Mouse (Mus musculus) stomach, postnatal 0 days (tissue): ENCODE measurements around the gene Iqch. TPM values are rescaled to one million over a fixed set of nuclear protein-coding genes. Genes with fewer than 3 reads are reported as not detected.
A peak's percentile ranks its signal among the peaks of the same experiment; 100 is the strongest.

Experiments
- ATAC-seq: fragments of 200-750 bp; cut with Nextera tagmentation; 2 replicates; pipeline ENCODE4 v1.8.0; 2017; ENCODE audit not compliant: low FRiP score, low TSS enrichment
- DNase-seq: peaks from one replicate; pipeline ENCODE4 v3.0.0-alpha.2; 2016; ENCODE audit warnings: low spot score
- H3K27ac ChIP-seq: fragments of 300-500 bp; sonication (generic); replicated peaks from 2 replicates; pipeline ENCODE4 v1.5.1; 2014; ENCODE audit warnings: mild to moderate bottlenecking, control low read depth
- H3K27me3 ChIP-seq: fragments of 300-500 bp; sonication (generic); 2 replicates; pipeline ENCODE4 v1.6.1; 2014; ENCODE audit warnings: low read length; ENCODE audit not compliant: control insufficient read depth, insufficient read depth
- H3K36me3 ChIP-seq: fragments of 300-500 bp; sonication (generic); 2 replicates; pipeline ENCODE4 v1.6.1; 2014; ENCODE audit warnings: low read length, mixed read lengths; ENCODE audit not compliant: control insufficient read depth, insufficient read depth
- H3K4me1 ChIP-seq: fragments of 300-500 bp; sonication (generic); replicated peaks from 2 replicates; pipeline ENCODE4 v1.6.1; 2014; ENCODE audit warnings: antibody characterized with exemption; ENCODE audit not compliant: control insufficient read depth, insufficient read depth
- H3K4me2 ChIP-seq: fragments of 300-500 bp; sonication (generic); replicated peaks from 2 replicates; pipeline ENCODE4 v1.6.1; 2014; ENCODE audit warnings: low read depth, mild to moderate bottlenecking, control low read depth, moderate library complexity
- H3K4me3 ChIP-seq: fragments of 300-500 bp; sonication (generic); 2 replicates; pipeline ENCODE4 v1.5.1; 2014; ENCODE audit warnings: low read depth, low read length, control low read depth
- H3K9ac ChIP-seq: fragments of 300-500 bp; sonication (generic); 2 replicates; pipeline ENCODE4 v1.6.1; 2014; ENCODE audit warnings: mild to moderate bottlenecking, low read length, control low read depth, mixed read lengths
- H3K9me3 ChIP-seq: fragments of 300-500 bp; sonication (generic); 2 replicates; pipeline ENCODE4 v1.6.1; 2016; ENCODE audit warnings: low read length; ENCODE audit not compliant: control insufficient read depth
- CTCF ChIP-seq: IDR thresholded peaks from 2 replicates; pipeline ENCODE4 v1.5.1; 2016; ENCODE audit warnings: antibody characterized with exemption, low read depth, mild to moderate bottlenecking, moderate library complexity
- EP300 ChIP-seq: optimal IDR thresholded peaks from 2 replicates; pipeline ENCODE3; 2016; ENCODE audit warnings: antibody characterized with exemption
- WGBS: fragments of 180-500 bp; shearing (Covaris S2); extraction: QIAGEN DNeasy Blood & Tissue Kit; methylation state at CpG from one replicate; pipeline ENCODE4 v1.1.7; 2014; 5-methylcytosine and 5-hydroxymethylcytosine counted together
- polyA plus RNA-seq: library from polyadenylated mRNA; unstranded; fragments of >200 nt; fragmentation: Nextera tagmentation; extraction: Ambion mirVana; gene quantifications from 2 replicates; pipeline ENCODE4 v1.2.1, GENCODE M21; 2015

The Iqch gene
- polyA plus RNA-seq, 1 experiment from 2014 or later = not detected

- TF ChIP-seq CTCF (0 out of 2 replicates have a peak, but pooled peaks have one; percentile 8), EP300 (no peak)
- peak within 1 kb of the TSS; percentile 82 for H3K4me3 ChIP-seq
- peak within 1 kb of the TSS; percentile 93 for H3K27ac ChIP-seq
- H3K36me3 ChIP-seq = no peaks in the 10 kb centered on the region
- H3K9me3 ChIP-seq = no peaks in the 10 kb centered on the region
- peak within 1 kb of the TSS; percentile 90 for H3K9ac ChIP-seq
- 1% methylated on average over 49 of the region's 58 CpGs for WGBS
- H3K4me2 ChIP-seq = peak within 1 kb of the TSS; percentile 84
- ATAC-seq (peak; percentile 96), DNase-seq (peak; percentile 93)
- peaks cover 3% of the 10 kb centered on the region for H3K4me1 ChIP-seq
- no peaks in the 10 kb centered on the region for H3K27me3 ChIP-seq
These were observed 224.8 kb downstream of the Iqch start, which contains the start of gene Map2k5 for GRCm38 (mm10) chr9:63377270-63378142. Gene Map2k5 (minus strand): TSS chr9:63377902.

DNA sequence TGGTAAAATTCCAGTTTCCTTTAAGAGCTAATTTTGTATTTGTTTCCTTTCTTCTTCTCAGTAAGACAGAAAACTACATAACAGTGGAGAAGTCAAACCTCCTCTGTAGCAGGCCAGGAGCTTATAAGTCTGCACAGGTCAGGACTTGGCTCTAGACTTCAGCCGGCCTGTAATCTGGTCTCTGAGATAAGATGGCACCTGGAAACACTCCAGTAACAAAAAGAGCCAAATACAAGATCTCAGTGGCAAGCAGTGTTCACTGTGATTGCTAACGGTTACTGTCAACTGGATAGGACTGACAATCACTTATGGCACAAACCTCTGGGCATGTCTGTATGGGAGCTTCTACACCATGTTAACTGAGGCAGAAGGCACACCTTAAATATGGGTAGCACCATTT lies 229.0 kb downstream of the Iqch start:
- no peak overlapping the region for H3K4me2 ChIP-seq
- H3K9ac ChIP-seq = no peak overlapping the region
- ATAC-seq = no peak
- no peak overlapping the region for H3K4me3 ChIP-seq
- no peaks in the 10 kb centered on the region for H3K9me3 ChIP-seq
- peaks cover 3% of the 10 kb centered on the region for H3K4me1 ChIP-seq
- no peak overlapping the region for H3K27ac ChIP-seq
- H3K36me3 ChIP-seq = 0 out of 2 replicates have a peak, but pooled peaks cover 3% of the 10 kb centered on the region
- H3K27me3 ChIP-seq = no peaks in the 10 kb centered on the region
- 59% methylated on average over 2 of the region's 2 CpGs for WGBS
- no peak for DNase-seq
- TF ChIP-seq EP300 (no peak), CTCF (no peak)

GRCm38 (mm10) chr9:63372541-63372940 lies 229.8 kb downstream of the Iqch start:
- Histone ChIP-seq H3K9me3 (no peaks in the 10 kb centered on the region), H3K36me3 (0 out of 2 replicates have a peak, but pooled peaks cover 3% of the 10 kb centered on the region), H3K27me3 (no peaks in the 10 kb centered on the region), H3K9ac (no peak overlapping the region), H3K4me2 (no peak overlapping the region), H3K4me3 (no peak overlapping the region), H3K27ac (no peak overlapping the region), H3K4me1 (peaks cover 3% of the 10 kb centered on the region)
- ATAC-seq (no peak), DNase-seq (no peak)
- WGBS = 80% methylated on average over 8 of the region's 8 CpGs
- TF ChIP-seq CTCF (no peak), EP300 (no peak)

Other genes with a start within 250 kb of the Iqch start
- gene Map2k5, start 224.6 kb downstream of the Iqch start, polyA plus RNA-seq = 14.9 and 15.1 TPM in 2 replicates
- gene 2300009A05Rik, start 203.2 kb downstream of the Iqch start, polyA plus RNA-seq = 55.2 and 60.1 TPM in 2 replicates
- gene Aagab, start 167 bp upstream of the Iqch start, polyA plus RNA-seq = 26.8 and 27.6 TPM in 2 replicates
- gene Smad3, start 155.5 kb upstream of the Iqch start, polyA plus RNA-seq = 5.3 and 6.4 TPM in 2 replicates